Mouse (Mus musculus) heart, adult 2 months (tissue): ENCODE data around the gene Tmem91.

Experiments
- CTCF ChIP-seq: fragments of 200-600 bp; IDR thresholded peaks from 2 replicates; pipeline ENCODE4 v1.8.1; 2022; ENCODE audit warnings: antibody characterized with exemption, mild to moderate bottlenecking, moderate library complexity
- EP300 ChIP-seq: fragments of 200-500 bp; IDR thresholded peaks from 2 replicates; pipeline ENCODE4 v1.6.1; 2011; ENCODE audit warnings: low read depth, low read length, control low read depth; ENCODE audit not compliant: insufficient read depth

DNA sequence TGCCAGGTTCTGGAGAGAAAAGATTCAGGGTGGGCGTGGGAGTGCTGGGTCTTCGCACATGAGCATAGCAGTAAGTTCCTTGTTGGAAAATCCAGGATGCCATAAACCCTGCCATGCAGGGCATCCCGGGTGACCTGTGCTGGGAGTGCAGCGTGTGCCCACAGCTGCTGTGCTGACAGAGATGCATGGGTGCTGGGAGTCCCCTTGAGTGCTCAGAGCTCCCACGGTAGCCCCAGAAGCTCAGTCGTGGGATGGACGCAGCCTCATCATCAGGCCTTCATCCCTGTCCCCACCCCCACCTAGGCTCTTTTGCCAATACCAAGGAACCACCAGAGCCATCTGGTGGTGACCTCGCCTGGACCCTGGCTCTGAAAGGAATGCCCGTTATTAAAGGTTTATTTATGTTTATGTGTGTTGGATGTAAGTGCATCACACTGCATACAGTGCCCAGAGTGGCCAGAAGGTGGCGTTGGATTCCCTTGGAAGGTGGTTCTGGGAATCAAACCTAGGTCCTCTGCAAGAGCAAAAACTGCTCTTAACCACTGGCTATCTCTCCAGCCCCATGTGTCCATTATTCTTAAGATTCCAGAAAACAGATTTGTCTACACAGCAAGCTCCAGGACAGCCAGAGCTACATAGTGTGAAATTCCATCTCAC, 49.2 kb downstream of the Tmem91 start:
- TF ChIP-seq EP300 (no peak), CTCF (peak; percentile 64)
